Mouse (Mus musculus) thymus, postnatal 0 days (tissue): ENCODE results near the gene Nat14. TPM values are rescaled to one million over a fixed set of nuclear protein-coding genes. Genes with fewer than 3 reads are reported as not detected.
"Not testable (repeated sequence)": the region's sequence is repeated elsewhere in the genome, so short reads cannot be mapped to it uniquely, and the experiment has no call there.

ENCODE experiments used
- DNase-seq: peaks from one replicate; pipeline ENCODE4 v3.0.0-alpha.2; 2015; ENCODE audit warnings: low spot score
- polyA plus RNA-seq: library from polyadenylated mRNA; unstranded; fragments of >200 nt; fragmentation: Nextera tagmentation; extraction: Ambion mirVana; gene quantifications from 2 replicates; pipeline ENCODE4 v1.2.1, GENCODE M21; 2015

Nat14 gene
- 0.22 and 0.60 TPM in 2 replicates for polyA plus RNA-seq

- DNase-seq, result no peak
These were observed at the start of gene Nat14 for GRCm38 (mm10) chr7:4921824-4922482. Gene Nat14, plus strand, starts transcription at chr7:4922028.

GRCm38 (mm10) chr7:4876753-4877221 lies 45.0 kb upstream of the Nat14 start, which contains the start of gene Isoc2a:
Gene Isoc2a, plus strand, starts transcription at chr7:4877153.
- peak; percentile 94 for DNase-seq

GRCm38 (mm10) chr7:4877226-4877625 lies 44.6 kb upstream of the Nat14 start:
- no peak for DNase-seq

- DNase-seq, result peak; percentile 32
These were observed 43.6 kb upstream of the Nat14 start for GRCm38 (mm10) chr7:4878186-4878585.

GRCm38 (mm10) chr7:4879036-4879435 lies 42.8 kb upstream of the Nat14 start:
- not testable (repeated sequence) for DNase-seq

GRCm38 (mm10) chr7:4886680-4887079 lies 35.1 kb upstream of the Nat14 start:
- no peak for DNase-seq

GRCm38 (mm10) chr7:4895186-4895585 lies 26.6 kb upstream of the Nat14 start:
- DNase-seq, result no peak

GRCm38 (mm10) chr7:4898851-4899648 lies 22.8 kb upstream of the Nat14 start:
- DNase-seq, result no peak

- peak; percentile 27 for DNase-seq
These were observed 21.9 kb upstream of the Nat14 start for GRCm38 (mm10) chr7:4899649-4900522.

- peak; percentile 30 for DNase-seq
These were observed 21.3 kb upstream of the Nat14 start for GRCm38 (mm10) chr7:4900523-4900851.

- peak; percentile 48 for DNase-seq
These were observed 20.7 kb upstream of the Nat14 start for GRCm38 (mm10) chr7:4901171-4901570.

GRCm38 (mm10) chr7:4902404-4902803 lies 19.4 kb upstream of the Nat14 start:
- DNase-seq, result no peak

GRCm38 (mm10) chr7:4906466-4906950 lies 15.3 kb upstream of the Nat14 start, which contains the start of gene Gm36210:
Gene Gm36210, minus strand, starts transcription at chr7:4906516.
- no peak for DNase-seq

- DNase-seq, result peak; percentile 33
These were observed 10.3 kb upstream of the Nat14 start for GRCm38 (mm10) chr7:4911561-4911960.

GRCm38 (mm10) chr7:4912248-4912647 lies 9.6 kb upstream of the Nat14 start:
- DNase-seq, result no peak

- DNase-seq, result peak; percentile 96
These were observed 6.7 kb upstream of the Nat14 start, which contains the start of gene Zfp628 for GRCm38 (mm10) chr7:4915007-4915665. Gene Zfp628, plus strand, starts transcription at chr7:4915217.

- DNase-seq, result no peak
These were observed 6.0 kb upstream of the Nat14 start for GRCm38 (mm10) chr7:4915669-4916416.

GRCm38 (mm10) chr7:4917494-4917893 lies 4.3 kb upstream of the Nat14 start:
- DNase-seq, result no peak

GRCm38 (mm10) chr7:4918681-4919080 lies 3.1 kb upstream of the Nat14 start:
- no peak for DNase-seq

GRCm38 (mm10) chr7:4919096-4919495 lies 2.7 kb upstream of the Nat14 start:
- no peak for DNase-seq
